Mouse (Mus musculus) urinary bladder, postnatal 36 days (tissue): ENCODE data around the gene Alkbh5.
A peak's percentile ranks its signal among the peaks of the same experiment; 100 is the strongest.

Experiments
- DNase-seq, 2 experiments: peaks; one replicate each; pipeline ENCODE4 v3.0.0; 2022; ENCODE audit warnings: low spot score in 2 of 2, mixed read lengths in 1 of 2

Gene Alkbh5

GRCm38 (mm10) chr11:60536180-60536858 is at the start of gene Alkbh5:
Gene Alkbh5 (plus strand): TSS chr11:60536381.
- DNase-seq = peak in 1 of 2 experiments; percentile 11

- no peak for DNase-seq
Measured at GRCm38 (mm10) chr11:60492726-60493125, 43.5 kb upstream of the Alkbh5 start.

GRCm38 (mm10) chr11:60495692-60496091 is 40.5 kb upstream of the Alkbh5 start:
- DNase-seq = no peak

- no peak for DNase-seq
Measured at GRCm38 (mm10) chr11:60507281-60507680, 28.9 kb upstream of the Alkbh5 start.

- DNase-seq = peak in 1 of 2 experiments; percentile 6
Measured at GRCm38 (mm10) chr11:60508950-60509349, 27.2 kb upstream of the Alkbh5 start.

- peak; percentile 6 to 8 for DNase-seq
Measured at GRCm38 (mm10) chr11:60509500-60509899, 26.7 kb upstream of the Alkbh5 start.

GRCm38 (mm10) chr11:60511893-60512292 is 24.3 kb upstream of the Alkbh5 start:
- DNase-seq = no peak

GRCm38 (mm10) chr11:60512520-60512919 is 23.7 kb upstream of the Alkbh5 start:
- no peak for DNase-seq

GRCm38 (mm10) chr11:60514941-60515340 is 21.2 kb upstream of the Alkbh5 start:
- no peak for DNase-seq

- DNase-seq = no peak
Measured at GRCm38 (mm10) chr11:60518305-60518704, 17.9 kb upstream of the Alkbh5 start.

- DNase-seq = no peak
Measured at GRCm38 (mm10) chr11:60522027-60522426, 14.2 kb upstream of the Alkbh5 start.

GRCm38 (mm10) chr11:60522661-60523365 is 13.4 kb upstream of the Alkbh5 start:
- no peak for DNase-seq

GRCm38 (mm10) chr11:60526461-60526860 is 9.7 kb upstream of the Alkbh5 start:
- DNase-seq = no peak

GRCm38 (mm10) chr11:60535676-60536075 is 505 bp upstream of the Alkbh5 start:
- peak in 1 of 2 experiments; percentile 9 for DNase-seq

- DNase-seq = peak; percentile 85 to 90
Measured at GRCm38 (mm10) chr11:60536859-60537467, 782 bp downstream of the Alkbh5 start.

- peak; percentile 95 to 96 for DNase-seq
Measured at GRCm38 (mm10) chr11:60537468-60538347, 1.5 kb downstream of the Alkbh5 start.

- DNase-seq = peak; percentile 27 to 37
Measured at GRCm38 (mm10) chr11:60538371-60539281, 2.4 kb downstream of the Alkbh5 start.

GRCm38 (mm10) chr11:60539540-60539939 is 3.4 kb downstream of the Alkbh5 start:
- DNase-seq = no peak

- peak; percentile 36 to 60 for DNase-seq
Measured at GRCm38 (mm10) chr11:60540002-60540610, 3.9 kb downstream of the Alkbh5 start.

GRCm38 (mm10) chr11:60540761-60541160 is 4.6 kb downstream of the Alkbh5 start:
- no peak for DNase-seq
